Mouse (Mus musculus): ENCODE data around the gene Tubgcp4.

Gene Tubgcp4

DNA sequence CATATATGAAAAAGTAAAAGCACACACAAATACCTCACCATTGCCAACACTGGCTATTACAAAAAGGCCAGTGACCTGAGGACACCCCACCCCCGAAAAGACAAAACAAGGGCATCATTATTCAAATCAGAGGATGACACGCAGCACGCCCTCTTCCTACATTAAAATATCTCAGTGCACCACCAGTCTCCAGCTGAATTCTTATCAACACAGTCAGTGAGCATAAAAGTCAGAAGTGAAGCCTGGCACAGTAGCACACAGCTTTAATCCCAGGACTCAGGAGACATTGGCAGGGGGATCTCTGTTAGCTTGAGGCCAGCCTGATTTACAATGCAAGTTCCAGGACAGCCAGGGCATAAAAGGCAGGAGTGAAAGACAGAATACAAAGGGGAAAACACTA is 36.1 kb downstream of the Tubgcp4 start:
- DNase-seq, result no peak

DNA sequence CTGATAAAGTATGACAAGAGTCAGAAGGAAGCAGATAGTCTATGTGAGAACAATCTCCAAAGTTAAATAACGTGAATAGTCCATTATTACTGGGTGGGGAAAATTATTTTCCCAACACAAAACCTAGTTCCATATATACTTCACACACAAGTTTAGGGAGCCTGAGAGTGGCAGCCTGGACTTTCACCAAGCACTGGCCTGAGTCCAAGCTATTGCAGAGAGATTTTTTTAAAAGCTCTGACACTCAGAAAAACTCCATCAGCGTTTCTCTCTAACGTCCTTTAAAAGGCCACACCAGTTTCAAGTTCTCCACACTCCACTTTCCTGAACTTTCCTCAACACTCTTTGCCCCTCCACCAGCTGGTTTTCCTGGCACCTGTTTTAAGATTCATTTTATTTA is 44.0 kb downstream of the Tubgcp4 start:
- peak; percentile 6 to 29 for DNase-seq

- DNase-seq, result no peak
These were observed 48.7 kb downstream of the Tubgcp4 start for GRCm38 (mm10) chr2:121219177-121219576.

- no peak for DNase-seq
These were observed 49.5 kb downstream of the Tubgcp4 start for GRCm38 (mm10) chr2:121219994-121220393.

DNA sequence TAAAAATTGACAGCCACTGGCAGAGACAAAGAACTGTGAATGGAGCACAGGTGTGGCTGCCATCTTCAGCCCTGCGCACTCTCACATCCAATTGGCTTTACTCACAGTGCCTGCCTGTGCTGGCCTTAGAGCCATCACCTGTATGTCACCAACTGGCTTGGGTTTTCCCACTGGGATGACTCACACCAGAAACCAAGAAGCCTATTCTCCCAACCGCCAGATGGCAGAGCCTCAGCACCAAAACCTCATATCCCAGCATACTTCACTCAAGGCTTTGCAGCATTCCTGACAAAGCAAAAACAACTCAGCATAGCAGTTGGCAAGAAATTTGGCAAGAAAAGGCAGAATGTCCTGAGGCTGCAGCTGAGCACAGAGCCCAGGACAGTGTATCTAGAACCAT is 52.6 kb downstream of the Tubgcp4 start:
- DNase-seq, result no peak

- no peak for DNase-seq
These were observed 57.7 kb downstream of the Tubgcp4 start for GRCm38 (mm10) chr2:121228135-121228534.

DNA sequence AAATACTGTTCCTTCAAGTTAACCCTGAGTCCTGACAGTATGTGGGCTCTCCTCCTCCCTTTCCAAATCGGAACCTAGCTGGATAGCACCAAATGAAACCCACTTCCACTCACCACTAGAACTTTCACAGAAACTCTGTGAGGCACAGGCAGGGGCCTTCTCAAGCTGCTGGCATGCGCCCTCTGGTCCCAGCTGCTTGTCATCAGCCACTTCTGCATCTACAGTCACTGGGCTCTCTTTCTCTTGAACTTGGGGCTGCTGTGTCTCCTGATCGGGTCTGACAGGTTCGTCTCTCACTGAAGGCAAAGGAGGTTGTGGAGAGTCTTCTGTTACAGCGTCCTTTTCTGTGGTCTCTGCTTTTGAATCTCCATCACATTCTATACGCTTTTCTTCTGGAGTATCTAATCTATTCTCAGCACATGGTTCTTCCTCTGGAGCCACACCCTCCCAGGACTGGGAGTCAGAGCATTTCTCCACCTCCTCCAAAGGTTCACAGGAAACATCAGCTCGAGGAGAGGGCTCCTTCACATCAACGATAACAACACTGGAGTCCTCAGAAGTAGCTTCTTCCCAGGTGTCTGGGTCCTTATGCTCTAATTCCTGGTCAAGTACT is 65.1 kb downstream of the Tubgcp4 start:
- no peak for DNase-seq

DNA sequence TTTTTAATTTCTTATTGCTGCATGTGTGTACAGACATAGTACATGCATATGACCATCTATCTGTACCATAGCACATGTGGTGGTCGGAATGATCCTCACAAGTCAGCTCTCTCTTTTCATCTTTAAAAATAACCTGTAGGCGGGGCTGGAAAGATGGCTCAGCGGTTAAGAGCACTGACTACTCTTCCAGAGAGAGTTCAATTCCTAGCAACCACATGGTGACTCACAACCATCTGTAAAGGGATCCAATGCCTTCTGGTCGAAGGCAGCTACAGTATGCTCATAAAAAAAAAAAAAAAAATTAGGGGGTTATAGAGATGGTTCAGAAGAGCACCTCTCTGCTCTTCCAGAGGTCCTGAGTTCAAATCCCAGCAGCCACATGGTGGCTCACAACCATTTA is 69.0 kb downstream of the Tubgcp4 start:
- DNase-seq, result no peak

GRCm38 (mm10) chr2:121244099-121244498 is 73.6 kb downstream of the Tubgcp4 start:
- DNase-seq, result no peak
